Mouse (Mus musculus) ES-Bruce4 (cell line): ENCODE measurements around the gene Tldc2.

Source experiments
- CTCF ChIP-seq: IDR thresholded peaks from one replicate; pipeline ENCODE4 v1.8.1; 2011; ENCODE audit warnings: low read depth, low read length
- POLR2A ChIP-seq: IDR thresholded peaks from one replicate; pipeline ENCODE4 v1.8.1; 2011; ENCODE audit warnings: low read length; ENCODE audit not compliant: insufficient read depth

- TF ChIP-seq CTCF = no peak
- TF ChIP-seq POLR2A = no peak
These were observed 29.7 kb upstream of the Tldc2 start for GRCm38 (mm10) chr2:157057186-157057585.
